Mouse (Mus musculus) CH12.LX (cell line): ENCODE results near the gene Prkce. TPM values are rescaled to one million over a fixed set of nuclear protein-coding genes. Genes with fewer than 3 reads are reported as not detected.
A peak's percentile ranks its signal among the peaks of the same experiment; 100 is the strongest.

ENCODE experiments used
- DNase-seq: peaks from one replicate; pipeline ENCODE4 v3.0.0-alpha.2; 2013; ENCODE audit errors: extremely low read depth
- H3K27ac ChIP-seq: 2 replicates; pipeline ENCODE4 v1.5.1; 2012; ENCODE audit warnings: low read depth, mild to moderate bottlenecking, control low read depth, moderate library complexity; ENCODE audit not compliant: insufficient read depth
- H3K27me3 ChIP-seq: replicated peaks from 2 replicates; pipeline ENCODE3; 2012; ENCODE audit warnings: inconsistent platforms
- H3K36me3 ChIP-seq, 2 experiments: replicated peaks in 1 of 2; 2 replicates each; pipeline versions ENCODE3 to v1.6.1; 2012; ENCODE audit warnings: inconsistent platforms in 1 of 2, low read length in 1 of 2, mild to moderate bottlenecking in 1 of 2, mixed read lengths in 1 of 2, moderate library complexity in 1 of 2; ENCODE audit not compliant: control insufficient read depth in 1 of 2, insufficient read depth in 1 of 2
- H3K4me1 ChIP-seq, 2 experiments: 2 replicates each; pipeline ENCODE4 v1.6.1; 2012; ENCODE audit warnings: inconsistent platforms in 1 of 2, moderate library complexity in 1 of 2; ENCODE audit not compliant: insufficient read depth in 2 of 2, control insufficient read depth in 1 of 2
- H3K4me2 ChIP-seq: 2 replicates; pipeline ENCODE4 v1.6.1; 2012; ENCODE audit warnings: low read depth, mild to moderate bottlenecking, control low read depth; ENCODE audit not compliant: poor library complexity, insufficient read depth, severe bottlenecking
- H3K4me3 ChIP-seq, 3 experiments: fragments of 150-350 bp in 1 of 3; sonication (generic) in 1 of 3; replicated peaks in 1 of 3; 2 replicates each; pipeline versions ENCODE3 to v1.5.1; 2011 to 2012; ENCODE audit warnings: low read depth in 2 of 3, low read length in 2 of 3, mild to moderate bottlenecking in 2 of 3, moderate library complexity in 2 of 3, control low read depth in 1 of 3, improper control_type of control experiment in 1 of 3, inconsistent platforms in 1 of 3, mixed read lengths in 1 of 3; ENCODE audit not compliant: poor library complexity in 1 of 3
- H3K79me2 ChIP-seq: replicated peaks from 2 replicates; pipeline ENCODE4 v1.6.1; 2012; ENCODE audit warnings: mild to moderate bottlenecking, moderate library complexity; ENCODE audit not compliant: control insufficient read depth, poor library complexity, insufficient read depth, severe bottlenecking; ENCODE audit errors: extremely low read depth
- H3K9ac ChIP-seq: 2 replicates; pipeline ENCODE4 v1.6.1; 2012; ENCODE audit warnings: low read depth, mild to moderate bottlenecking, control low read depth, moderate library complexity; ENCODE audit not compliant: insufficient read depth
- H3K9me3 ChIP-seq: replicated peaks from 2 replicates; pipeline ENCODE3; 2012; ENCODE audit warnings: low read length, inconsistent platforms, mixed read lengths
- BHLHE40 ChIP-seq: IDR thresholded peaks from 2 replicates; pipeline ENCODE4 v1.6.1; 2011; ENCODE audit warnings: mild to moderate bottlenecking, low read depth, low read length, improper control_type of control experiment
- CHD2 ChIP-seq: IDR thresholded peaks from 2 replicates; pipeline ENCODE4 v1.6.1; 2011; ENCODE audit warnings: low read length, improper control_type of control experiment
- CTCF ChIP-seq, 2 experiments: IDR thresholded peaks in 1 of 2; conservative IDR thresholded peaks in 1 of 2; 2 replicates each; pipeline ENCODE4 v1.5.1; 2011 to 2012; ENCODE audit warnings: low read depth in 2 of 2, low read length in 2 of 2, improper control_type of control experiment in 1 of 2, inconsistent platforms in 1 of 2, mild to moderate bottlenecking in 1 of 2, moderate library complexity in 1 of 2
- E2F4 ChIP-seq: IDR thresholded peaks from 2 replicates; pipeline ENCODE4 v1.6.1; 2011; ENCODE audit warnings: low read depth, low read length, improper control_type of control experiment; ENCODE audit not compliant: insufficient replicate concordance
- ELF1 ChIP-seq: IDR thresholded peaks from 2 replicates; pipeline ENCODE4 v1.6.1; 2014; ENCODE audit warnings: low read depth, mild to moderate bottlenecking, inconsistent platforms, low read length, improper control_type of control experiment
- EP300 ChIP-seq: IDR thresholded peaks from 2 replicates; pipeline ENCODE4 v1.6.1; 2011; ENCODE audit warnings: low read length, improper control_type of control experiment
- ETS1 ChIP-seq: conservative IDR thresholded peaks from 2 replicates; pipeline ENCODE4 v1.6.1; 2012; ENCODE audit warnings: low read depth, mild to moderate bottlenecking, inconsistent platforms, low read length, improper control_type of control experiment, moderate library complexity
- GABPA ChIP-seq: IDR thresholded peaks from 2 replicates; pipeline ENCODE4 v1.6.1; 2012; ENCODE audit warnings: low read depth, low read length, improper control_type of control experiment, inconsistent platforms; ENCODE audit not compliant: insufficient replicate concordance
- HCFC1 ChIP-seq: IDR thresholded peaks from 2 replicates; pipeline ENCODE4 v1.6.1; 2012; ENCODE audit warnings: low read depth, mild to moderate bottlenecking, inconsistent platforms, low read length, improper control_type of control experiment
- IRF4 ChIP-seq: IDR thresholded peaks from 2 replicates; pipeline ENCODE4 v1.6.1; 2014; ENCODE audit warnings: low read depth, mild to moderate bottlenecking, inconsistent platforms, low read length, improper control_type of control experiment
- JUN ChIP-seq: IDR thresholded peaks from 2 replicates; pipeline ENCODE4 v1.6.1; 2011; ENCODE audit warnings: low read depth, mild to moderate bottlenecking, low read length, improper control_type of control experiment, moderate library complexity; ENCODE audit not compliant: insufficient read depth
- JUND ChIP-seq: conservative IDR thresholded peaks from 2 replicates; pipeline ENCODE4 v1.6.1; 2011; ENCODE audit warnings: low read depth, low read length, improper control_type of control experiment
- KAT2A ChIP-seq: IDR thresholded peaks from 2 replicates; pipeline ENCODE4 v1.6.1; 2012; ENCODE audit warnings: low read length, improper control_type of control experiment, inconsistent platforms; ENCODE audit not compliant: insufficient replicate concordance
- MAFK ChIP-seq: IDR thresholded peaks from 2 replicates; pipeline ENCODE4 v1.6.1; 2011; ENCODE audit warnings: low read length, improper control_type of control experiment; ENCODE audit not compliant: insufficient replicate concordance
- MAZ ChIP-seq: IDR thresholded peaks from 2 replicates; pipeline ENCODE4 v1.6.1; 2012; ENCODE audit warnings: low read depth, mild to moderate bottlenecking, inconsistent platforms, low read length, improper control_type of control experiment, moderate library complexity
- MEF2A ChIP-seq: IDR thresholded peaks from 2 replicates; pipeline ENCODE4 v1.6.1; 2014; ENCODE audit warnings: low read depth, mild to moderate bottlenecking, inconsistent platforms, low read length, improper control_type of control experiment, borderline replicate concordance
- MXI1 ChIP-seq: IDR thresholded peaks from 2 replicates; pipeline ENCODE4 v1.6.1; 2011; ENCODE audit warnings: mild to moderate bottlenecking, low read depth, low read length, improper control_type of control experiment
- NELFE ChIP-seq: IDR thresholded peaks from 2 replicates; pipeline ENCODE4 v1.6.1; 2011; ENCODE audit warnings: low read depth, low read length, improper control_type of control experiment
- NRF1 ChIP-seq: IDR thresholded peaks from 2 replicates; pipeline ENCODE4 v1.6.1; 2014; ENCODE audit warnings: low read depth, mild to moderate bottlenecking, inconsistent platforms, low read length, improper control_type of control experiment, moderate library complexity
- PAX5 ChIP-seq: IDR thresholded peaks from 2 replicates; pipeline ENCODE4 v1.6.1; 2012; ENCODE audit warnings: low read length, inconsistent platforms, mixed read lengths
- POLR2A ChIP-seq: IDR thresholded peaks from 2 replicates; pipeline ENCODE4 v1.6.1; 2011; ENCODE audit warnings: low read depth, mild to moderate bottlenecking, improper control_type of control experiment, low read length
- RAD21 ChIP-seq: IDR thresholded peaks from 2 replicates; pipeline ENCODE4 v1.6.1; 2011; ENCODE audit warnings: low read depth, mild to moderate bottlenecking, low read length, improper control_type of control experiment, moderate library complexity
- SIN3A ChIP-seq: IDR thresholded peaks from 2 replicates; pipeline ENCODE4 v1.6.1; 2012; ENCODE audit warnings: low read length, improper control_type of control experiment, inconsistent platforms
- SMC3 ChIP-seq: IDR thresholded peaks from 2 replicates; pipeline ENCODE4 v1.6.1; 2011; ENCODE audit warnings: low read depth, low read length, improper control_type of control experiment
- TBP ChIP-seq: conservative IDR thresholded peaks from 2 replicates; pipeline ENCODE4 v1.6.1; 2011; ENCODE audit warnings: low read depth, low read length, improper control_type of control experiment
- TCF12 ChIP-seq: IDR thresholded peaks from 2 replicates; pipeline ENCODE4 v1.6.1; 2014; ENCODE audit warnings: low read depth, mild to moderate bottlenecking, inconsistent platforms, low read length, improper control_type of control experiment
- UBTF ChIP-seq: IDR thresholded peaks from 2 replicates; pipeline ENCODE4 v1.6.1; 2012; ENCODE audit warnings: low read depth, mild to moderate bottlenecking, inconsistent platforms, low read length, improper control_type of control experiment, moderate library complexity
- USF1 ChIP-seq: IDR thresholded peaks from 2 replicates; pipeline ENCODE4 v1.6.1; 2014; ENCODE audit warnings: low read depth, mild to moderate bottlenecking, inconsistent platforms, low read length, improper control_type of control experiment
- ZC3H11A ChIP-seq: IDR thresholded peaks from 2 replicates; pipeline ENCODE4 v1.6.1; 2012; ENCODE audit warnings: low read depth, mild to moderate bottlenecking, inconsistent platforms, low read length, improper control_type of control experiment
- ZKSCAN1 ChIP-seq: IDR thresholded peaks from 2 replicates; pipeline ENCODE4 v1.6.1; 2012; ENCODE audit warnings: low read depth, inconsistent platforms, low read length, improper control_type of control experiment, borderline replicate concordance
- ZMIZ1 ChIP-seq: IDR thresholded peaks from 2 replicates; pipeline ENCODE4 v1.6.1; 2012; ENCODE audit warnings: low read depth, mild to moderate bottlenecking, inconsistent platforms, low read length, improper control_type of control experiment
- ZNF384 ChIP-seq: IDR thresholded peaks from 2 replicates; pipeline ENCODE4 v1.6.1; 2012; ENCODE audit warnings: low read depth, low read length, improper control_type of control experiment, inconsistent platforms
- dilution Hi-C: fragments of 300-500 bp; cut with MboI; formaldehyde crosslinking; loops from 2 replicates; pipeline ENCODE4 v1.14.3; 2020; ENCODE audit warnings: low sequenced_read_pairs; ENCODE audit not compliant: extremely low pct_unique_long_range_greater_than_20kb, extremely low pct_ligation_motif_present
- in situ Hi-C: fragments of 300-500 bp; cut with MboI; formaldehyde crosslinking; loops from 3 replicates; pipeline ENCODE4 v1.14.3; 2019; ENCODE audit warnings: low sequenced_read_pairs, low pct_ligation_motif_present, low pct_unique_long_range_greater_than_20kb, mixed read lengths
- polyA plus RNA-seq: library from polyadenylated mRNA; unstranded; fragments of >175 nt; gene quantifications from 2 replicates; pipeline ENCODE4 v1.2.1, GENCODE M21; 2012; ENCODE audit warnings: low read depth; ENCODE audit not compliant: insufficient read length
- total RNA-seq, 2 experiments: library from RNA; depleted of rRNA; stranded (reverse); fragments of 300-350 nt in 1 of 2; fragments of >200 nt in 1 of 2; gene quantifications; 2 replicates each; pipeline ENCODE4 v1.2.3; 2012 to 2014

The Prkce gene
- 10.2 and 11.4 TPM in 2 replicates for total RNA-seq (2012; rRNA removed)
- total RNA-seq (2014; rRNA removed) = 4.0 and 4.1 TPM in 2 replicates
- 10.7 and 13.2 TPM in 2 replicates for polyA plus RNA-seq

DNA sequence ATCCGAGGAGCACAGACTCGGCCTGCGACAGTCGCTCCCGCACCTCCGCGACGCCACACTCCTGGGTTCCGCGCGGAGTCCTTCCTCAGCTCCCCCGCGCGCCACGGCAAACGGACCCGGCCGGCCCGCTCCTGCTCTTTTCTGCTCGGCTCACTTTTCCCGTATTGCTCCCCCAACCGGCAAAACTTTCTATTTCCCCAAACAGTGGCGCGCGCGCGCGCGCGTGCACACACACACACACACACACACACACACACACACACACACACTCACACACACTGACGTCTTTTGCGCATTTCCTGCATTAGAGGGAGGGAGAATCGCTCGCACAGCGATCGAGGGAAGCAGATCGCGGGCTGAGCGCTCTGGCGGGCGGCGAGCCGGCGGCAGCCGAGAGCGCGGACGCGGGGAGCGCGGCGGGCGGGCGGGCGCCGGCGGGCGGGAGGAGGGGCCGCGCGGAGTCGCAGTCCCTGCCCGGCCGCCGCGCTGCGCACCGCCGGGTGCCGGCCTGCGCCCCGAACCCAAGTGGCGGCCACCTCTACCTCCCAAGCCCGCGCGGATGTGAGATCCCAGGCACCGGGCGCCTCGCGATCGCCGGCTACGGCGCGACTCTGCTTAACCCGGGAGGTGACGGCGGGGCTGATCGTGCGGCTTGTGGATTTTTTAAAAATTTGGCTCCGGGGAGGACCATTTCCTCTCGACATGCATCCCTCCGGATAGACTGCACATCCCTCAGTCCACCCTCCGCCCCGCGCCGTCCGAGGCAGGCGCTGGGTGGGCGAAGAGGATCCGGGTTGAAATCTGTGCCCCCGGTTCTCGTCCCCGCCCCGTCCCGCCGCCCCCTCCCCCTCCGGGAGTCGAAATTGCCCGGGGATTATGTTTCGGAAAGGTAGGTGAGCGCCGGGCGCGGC lies at the start of gene Prkce:
Gene Prkce (plus strand): TSS at position 466 of the 911 bp plus-strand sequence.
- in situ Hi-C loops = loop anchor here (5.0 to 10.0 kb wide), 4 partner anchors 105 to 737 kb away; no protein-coding TSS in a partner anchor

DNA sequence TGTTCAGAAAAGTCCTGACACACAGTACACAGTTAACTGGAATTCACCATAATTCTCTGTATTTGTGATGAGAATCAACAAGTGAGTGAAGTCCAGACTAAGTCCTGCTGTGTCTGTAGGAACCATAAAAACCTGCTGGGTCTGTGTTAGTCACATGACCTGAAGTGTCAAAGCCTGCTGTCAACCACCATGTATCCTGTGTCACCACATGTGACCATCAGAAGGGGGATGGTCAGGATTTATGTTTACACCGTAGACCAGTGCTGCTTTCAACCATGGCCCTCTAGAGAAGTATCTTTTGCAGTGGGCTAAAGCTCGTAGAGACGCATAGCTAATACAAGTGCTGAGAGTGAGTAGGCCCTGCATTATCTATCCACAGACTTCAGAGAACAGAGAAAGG lies 44.4 kb upstream of the Prkce start:
- H3K27me3 ChIP-seq = no peaks in the 10 kb centered on the region
- dilution Hi-C loops = no loop called here
- TF ChIP-seq USF1 (0 out of 2 replicates have a peak, but pooled peaks have one; percentile 2), RAD21 (no peak)

More for the DNA sequence above, at the start of gene Prkce:
- peak within 1 kb of the TSS; percentile 80 to 86 (median 86) for H3K4me3 ChIP-seq
- H3K79me2 ChIP-seq = peaks cover 46% of the 10 kb centered on the region
- peak; percentile 73; the same call in 1 of the 2 replicates for TF ChIP-seq POLR2A
- peak; percentile 55; the same call in 1 of the 2 replicates for TF ChIP-seq MEF2A
- peak; percentile 81 for TF ChIP-seq ELF1
- peak; percentile 89 for TF ChIP-seq MAZ
- TF ChIP-seq PAX5 = no peak
- TF ChIP-seq JUND = no peak
- no peak for TF ChIP-seq ZNF384
- TF ChIP-seq MAFK = no peak
- TF ChIP-seq ETS1 = peak; percentile 67; the same call in 1 of the 2 replicates
- 0 out of 2 replicates have a peak, but pooled peaks have one; percentile 31 for TF ChIP-seq TBP
- no peak for TF ChIP-seq ZKSCAN1
- TF ChIP-seq SMC3 = peak; percentile 22; the same call in 1 of the 2 replicates
- peak in 1 of 2 experiments; percentile 49; a peak in 2 of 4 replicates for TF ChIP-seq CTCF (conservative IDR thresholded peaks at IDR 0.05 in 1 of 2, IDR thresholded peaks at IDR 0.05 in 1 of 2; ENCODE audit: low read depth in 2 of 2, low read length in 2 of 2)
- TF ChIP-seq CHD2 = no peak
- TF ChIP-seq ZC3H11A = no peak
- TF ChIP-seq SIN3A = peak; percentile 86
- TF ChIP-seq BHLHE40 = peak; percentile 85
- TF ChIP-seq ZMIZ1 = 0 out of 2 replicates have a peak, but pooled peaks have one; percentile 14
- TF ChIP-seq MXI1 = peak; percentile 63; the same call in 1 of the 2 replicates
- TF ChIP-seq TCF12 = peak; percentile 83; the same call in 1 of the 2 replicates
- TF ChIP-seq JUN = no peak
- TF ChIP-seq NELFE = 0 out of 2 replicates have a peak, but pooled peaks have one; percentile 51
- TF ChIP-seq EP300 = no peak
- no peak for TF ChIP-seq GABPA
- TF ChIP-seq NRF1 = peak; percentile 70
- peak; percentile 25 for TF ChIP-seq UBTF
- 0 out of 2 replicates have a peak, but pooled peaks have one; percentile 12 for TF ChIP-seq KAT2A
- TF ChIP-seq E2F4 = no peak
- peak; percentile 75 for TF ChIP-seq IRF4
- peak; percentile 52 for TF ChIP-seq HCFC1
- no peak for TF ChIP-seq RAD21
- H3K4me1 ChIP-seq = peaks cover 5 to 54% of the 10 kb centered on the region in 2 experiments
- H3K4me2 ChIP-seq = peak within 1 kb of the TSS; percentile 86; the same call in 1 of the 2 replicates
- dilution Hi-C loops = no loop called here
- H3K9me3 ChIP-seq = no peaks in the 10 kb centered on the region
- peak within 1 kb of the TSS; percentile 94 for H3K9ac ChIP-seq
- no peaks in the 10 kb centered on the region for H3K27me3 ChIP-seq
- H3K27ac ChIP-seq = peak within 1 kb of the TSS; percentile 79
- peak; percentile 79 for DNase-seq
- peaks cover 3 to 26% of the 10 kb centered on the region in 2 experiments for H3K36me3 ChIP-seq

More for the DNA sequence above, 44.4 kb upstream of the Prkce start:
- DNase-seq = no peak
- no peak overlapping the region for H3K4me2 ChIP-seq
- in situ Hi-C loops = no loop called here
- H3K27ac ChIP-seq = no peak overlapping the region; the same call in 1 of the 2 replicates
- H3K9ac ChIP-seq = no peak overlapping the region
- peaks cover 44 to 78% of the 10 kb centered on the region in 2 experiments for H3K36me3 ChIP-seq
- no peaks in the 10 kb centered on the region for H3K9me3 ChIP-seq
- no peak overlapping the region for H3K4me3 ChIP-seq
- no peaks in the 10 kb centered on the region for H3K79me2 ChIP-seq
- peaks cover 1 to 29% of the 10 kb centered on the region in 2 experiments; a peak in 2 of 4 replicates for H3K4me1 ChIP-seq
